Mouse (Mus musculus) embryonic facial prominence, embryonic 12.5 days (tissue): Measurements from ENCODE around the gene Dnaaf3. TPM values are rescaled to one million over a fixed set of nuclear protein-coding genes. Genes with fewer than 3 reads are reported as not detected.

ENCODE experiments used
- ATAC-seq: fragments of 200-750 bp; cut with Nextera tagmentation; 2 replicates; pipeline ENCODE4 v1.8.0; 2017; ENCODE audit not compliant: insufficient number of reproducible peaks, insufficient read depth, low FRiP score, low TSS enrichment
- H3K27ac ChIP-seq: fragments of 300-500 bp; sonication (generic); 2 replicates; pipeline ENCODE4 v1.5.1; 2016; ENCODE audit warnings: mild to moderate bottlenecking
- H3K27me3 ChIP-seq: fragments of 300-500 bp; sonication (generic); 2 replicates; pipeline ENCODE4 v1.6.1; 2016; ENCODE audit warnings: mild to moderate bottlenecking, moderate library complexity
- H3K36me3 ChIP-seq: fragments of 300-500 bp; sonication (generic); 2 replicates; pipeline ENCODE4 v1.6.1; 2016; ENCODE audit warnings: mild to moderate bottlenecking
- H3K4me1 ChIP-seq: fragments of 300-500 bp; sonication (generic); 2 replicates; pipeline ENCODE4 v1.6.1; 2016
- H3K4me2 ChIP-seq: fragments of 300-500 bp; sonication (generic); replicated peaks from 2 replicates; pipeline ENCODE4 v1.6.1; 2016; ENCODE audit warnings: mild to moderate bottlenecking, moderate library complexity
- H3K4me3 ChIP-seq: fragments of 300-500 bp; sonication (generic); 2 replicates; pipeline ENCODE4 v1.5.1; 2016; ENCODE audit warnings: mild to moderate bottlenecking
- H3K9ac ChIP-seq: fragments of 300-500 bp; sonication (generic); 2 replicates; pipeline ENCODE4 v1.6.1; 2016; ENCODE audit warnings: mild to moderate bottlenecking, moderate library complexity
- H3K9me3 ChIP-seq: fragments of 300-500 bp; sonication (generic); 2 replicates; pipeline ENCODE4 v1.6.1; 2016; ENCODE audit warnings: mild to moderate bottlenecking, moderate library complexity
- WGBS: fragments of 180-500 bp; shearing (Covaris S2); methylation state at CpG from one replicate; pipeline ENCODE4 v1.1.7; 2016; 5-methylcytosine and 5-hydroxymethylcytosine counted together
- polyA plus RNA-seq: library from polyadenylated mRNA; unstranded; fragments of >200 nt; fragmentation: Nextera tagmentation; extraction: Ambion mirVana; gene quantifications from 2 replicates; pipeline ENCODE4 v1.2.1, GENCODE M21; 2016

Dnaaf3 gene
- polyA plus RNA-seq, 1 experiment from 2014 or later = 2.9 TPM

DNA sequence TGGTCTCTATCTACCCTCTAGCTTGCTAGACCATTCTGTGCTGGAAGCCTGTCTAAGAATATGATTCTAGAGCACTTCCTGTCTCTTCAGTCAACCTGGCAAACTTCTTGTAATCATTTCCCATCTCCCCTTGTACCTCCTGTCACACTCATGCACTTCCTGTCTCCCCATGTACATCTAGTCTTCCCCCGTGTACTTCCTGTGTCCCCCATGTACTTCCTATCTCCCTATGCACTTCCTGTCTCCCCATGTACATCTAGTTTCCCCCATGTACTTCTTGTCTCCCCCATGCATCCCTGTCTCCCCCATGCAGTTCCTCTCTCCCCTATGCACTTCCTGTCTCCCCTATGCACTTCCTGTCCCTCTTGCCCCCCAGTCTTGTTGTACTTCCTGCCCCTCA, 13.8 kb downstream of the Dnaaf3 start:
- Histone ChIP-seq H3K4me1 (peaks cover 16% of the 10 kb centered on the region; the same call in 1 of the 2 replicates), H3K27me3 (no peaks in the 10 kb centered on the region), H3K9me3 (no peaks in the 10 kb centered on the region), H3K4me3 (no peak overlapping the region), H3K9ac (no peak overlapping the region), H3K36me3 (no peaks in the 10 kb centered on the region), H3K4me2 (no peak overlapping the region), H3K27ac (no peak overlapping the region)
- 73% methylated on average over 1 of the region's 1 CpGs for WGBS
- no peak for ATAC-seq

- Histone ChIP-seq H3K27ac (0 out of 2 replicates have a peak within 1 kb of the TSS, but pooled peaks have one; percentile 26), H3K9ac (no peak within 1 kb of the TSS), H3K4me3 (no peak within 1 kb of the TSS), H3K27me3 (no peaks in the 10 kb centered on the region), H3K4me1 (peaks cover 16% of the 10 kb centered on the region; the same call in 1 of the 2 replicates), H3K9me3 (no peaks in the 10 kb centered on the region), H3K36me3 (no peaks in the 10 kb centered on the region), H3K4me2 (no peak within 1 kb of the TSS)
- 15% methylated on average over 4 of the region's 4 CpGs for WGBS
- no peak for ATAC-seq
Observed at GRCm38 (mm10) chr7:4516332-4517050, 15.8 kb downstream of the Dnaaf3 start, which contains the start of gene Tnnt1. Gene Tnnt1, minus strand, starts transcription at chr7:4516382.

GRCm38 (mm10) chr7:4515853-4516252, 16.4 kb downstream of the Dnaaf3 start:
- no peak overlapping the region for H3K9ac ChIP-seq
- H3K4me2 ChIP-seq = no peak overlapping the region
- no peak overlapping the region for H3K27ac ChIP-seq
- ATAC-seq = no peak
- no peaks in the 10 kb centered on the region for H3K9me3 ChIP-seq
- H3K4me3 ChIP-seq = no peak overlapping the region
- no peaks in the 10 kb centered on the region for H3K36me3 ChIP-seq
- 61% methylated on average over 6 of the region's 6 CpGs for WGBS
- peaks cover 15% of the 10 kb centered on the region; the same call in 1 of the 2 replicates for H3K4me1 ChIP-seq
- H3K27me3 ChIP-seq = no peaks in the 10 kb centered on the region

DNA sequence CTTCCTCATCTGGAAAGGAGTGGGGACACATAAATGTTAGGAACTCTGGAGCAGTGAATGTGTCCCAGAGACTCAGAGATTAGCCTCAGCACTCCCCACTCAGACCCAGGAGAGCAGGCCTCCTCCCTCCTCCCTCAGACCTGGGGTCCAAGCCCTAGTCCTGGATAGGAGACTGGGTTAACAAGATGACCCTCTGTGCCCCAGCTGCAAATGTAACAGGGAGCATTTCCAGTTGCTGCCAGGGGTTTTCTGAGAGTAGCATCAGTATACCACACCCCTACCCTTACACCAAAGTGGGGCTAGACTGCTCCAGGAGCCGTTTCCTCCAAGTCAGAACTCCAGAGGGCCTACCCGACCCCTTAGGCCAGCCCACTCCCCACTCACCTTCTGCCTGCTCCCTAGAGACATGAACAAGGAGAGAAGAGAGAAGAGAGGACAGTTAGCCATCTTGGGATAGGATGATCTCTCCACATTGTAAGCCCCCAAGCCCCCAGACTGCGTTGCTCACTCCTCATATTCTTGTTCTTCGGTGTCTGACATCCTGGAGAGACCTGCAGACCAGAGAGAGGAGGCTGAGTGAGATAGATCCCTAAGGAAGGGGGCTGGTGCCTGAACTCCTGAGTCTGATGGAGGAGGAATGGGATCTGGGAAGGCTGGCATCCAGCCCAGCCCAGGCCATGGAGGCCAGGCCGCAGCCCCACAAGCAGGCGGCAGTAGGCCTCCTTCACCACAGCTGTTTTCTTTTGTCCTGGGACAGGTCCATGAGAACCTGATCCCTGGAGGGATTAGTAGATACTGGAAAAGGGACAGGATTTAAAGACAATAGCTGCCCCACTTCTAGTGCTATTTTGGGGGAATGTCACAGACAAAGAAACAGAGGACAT, 18.2 kb downstream of the Dnaaf3 start:
- Histone ChIP-seq H3K27ac (peak overlapping the region; percentile 70; the same call in 1 of the 2 replicates), H3K36me3 (no peaks in the 10 kb centered on the region), H3K4me1 (peaks cover 9% of the 10 kb centered on the region; the same call in 1 of the 2 replicates), H3K4me3 (no peak overlapping the region), H3K4me2 (peak overlapping the region; percentile 17), H3K9me3 (no peaks in the 10 kb centered on the region), H3K27me3 (no peaks in the 10 kb centered on the region), H3K9ac (0 out of 2 replicates have a peak overlapping the region, but pooled peaks have one; percentile 36)
- ATAC-seq = no peak
- 46% methylated on average over 6 of the region's 6 CpGs for WGBS

GRCm38 (mm10) chr7:4513236-4513635, 19.0 kb downstream of the Dnaaf3 start:
- H3K4me3 ChIP-seq = no peak overlapping the region
- no peak for ATAC-seq
- H3K27ac ChIP-seq = 0 out of 2 replicates have a peak overlapping the region, but pooled peaks have one; percentile 70
- peaks cover 9% of the 10 kb centered on the region; the same call in 1 of the 2 replicates for H3K4me1 ChIP-seq
- 38% methylated on average over 13 of the region's 13 CpGs for WGBS
- H3K4me2 ChIP-seq = peak overlapping the region; percentile 17; the same call in 1 of the 2 replicates
- H3K9me3 ChIP-seq = no peaks in the 10 kb centered on the region
- H3K36me3 ChIP-seq = no peaks in the 10 kb centered on the region
- no peaks in the 10 kb centered on the region for H3K27me3 ChIP-seq
- no peak overlapping the region for H3K9ac ChIP-seq

DNA sequence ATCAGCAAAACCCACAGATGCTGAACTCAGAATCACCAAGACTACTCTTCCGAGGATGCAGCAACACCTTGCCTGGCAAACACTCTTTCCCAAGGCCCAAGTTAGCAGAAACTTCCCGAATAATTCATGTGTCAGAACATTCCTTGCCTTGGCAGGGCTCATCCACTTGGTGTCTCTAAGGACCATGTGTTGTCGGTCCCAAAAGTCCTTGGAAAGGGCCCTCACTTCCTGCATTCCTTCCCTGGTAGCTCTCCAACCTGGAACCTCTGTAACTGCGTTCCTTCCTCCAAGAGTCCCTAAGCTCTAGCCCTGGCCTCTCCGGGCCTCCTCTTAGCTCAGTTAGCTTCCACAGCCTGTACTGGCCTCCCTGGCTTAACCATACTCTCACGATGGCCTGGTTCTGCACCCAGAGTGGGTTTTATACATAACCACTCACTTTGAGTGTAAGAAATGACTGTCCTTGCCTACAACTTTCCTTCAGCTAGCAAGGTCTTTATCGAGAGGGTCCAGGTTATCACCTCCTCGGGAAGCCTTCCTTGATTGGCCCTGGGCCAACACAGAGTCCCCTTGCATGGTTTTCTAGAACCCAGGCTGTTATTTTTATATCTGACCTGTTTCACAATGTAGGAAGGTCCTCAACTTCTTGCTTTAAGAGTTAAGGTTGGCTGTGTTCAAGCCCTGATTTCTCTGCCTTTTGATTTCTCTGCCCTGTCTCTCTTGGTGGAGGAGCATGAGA, 20.6 kb downstream of the Dnaaf3 start:
- Histone ChIP-seq H3K4me3 (no peak overlapping the region), H3K4me2 (no peak overlapping the region), H3K27me3 (no peaks in the 10 kb centered on the region), H3K27ac (no peak overlapping the region), H3K9me3 (no peaks in the 10 kb centered on the region), H3K36me3 (no peaks in the 10 kb centered on the region), H3K9ac (no peak overlapping the region), H3K4me1 (peaks cover 9% of the 10 kb centered on the region; the same call in 1 of the 2 replicates)
- no peak for ATAC-seq
- WGBS = 72% methylated on average over 8 of the region's 8 CpGs

GRCm38 (mm10) chr7:4509863-4510608, 22.2 kb downstream of the Dnaaf3 start:
- H3K27ac ChIP-seq = no peak overlapping the region
- peak; percentile 31 for ATAC-seq
- H3K9ac ChIP-seq = no peak overlapping the region
- H3K4me2 ChIP-seq = peak overlapping the region; percentile 28
- H3K4me3 ChIP-seq = no peak overlapping the region
- no peaks in the 10 kb centered on the region for H3K27me3 ChIP-seq
- no peaks in the 10 kb centered on the region for H3K36me3 ChIP-seq
- 13% methylated on average over 24 of the region's 24 CpGs for WGBS
- H3K9me3 ChIP-seq = no peaks in the 10 kb centered on the region
- H3K4me1 ChIP-seq = no peaks in the 10 kb centered on the region

DNA sequence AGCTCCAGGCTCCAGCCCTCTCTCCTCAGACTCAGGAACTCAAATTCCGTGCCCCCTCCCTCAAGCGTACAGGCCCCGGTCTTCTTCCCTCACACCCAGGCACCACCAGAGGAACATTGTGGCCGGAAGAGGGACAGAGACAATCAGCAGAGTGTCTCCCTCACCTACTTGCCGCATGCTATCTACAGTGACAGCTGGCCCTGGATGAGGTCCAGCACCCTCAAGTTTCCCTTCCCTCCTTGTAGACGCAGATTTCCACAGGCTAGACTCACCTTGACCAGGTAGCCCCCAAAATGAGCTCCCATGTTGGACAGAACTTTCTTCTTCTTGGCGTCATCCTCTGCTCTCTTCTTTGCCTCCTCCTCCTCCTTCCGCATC, 23.5 kb downstream of the Dnaaf3 start:
- H3K36me3 ChIP-seq = no peaks in the 10 kb centered on the region
- H3K9me3 ChIP-seq = no peaks in the 10 kb centered on the region
- H3K4me2 ChIP-seq = no peak overlapping the region
- H3K27me3 ChIP-seq = no peaks in the 10 kb centered on the region
- H3K9ac ChIP-seq = no peak overlapping the region
- 90% methylated on average over 8 of the region's 8 CpGs for WGBS
- no peak for ATAC-seq
- H3K4me3 ChIP-seq = no peak overlapping the region
- no peaks in the 10 kb centered on the region for H3K4me1 ChIP-seq
- H3K27ac ChIP-seq = no peak overlapping the region

GRCm38 (mm10) chr7:4508062-4508738, 24.1 kb downstream of the Dnaaf3 start:
- 61% methylated on average over 32 of the region's 32 CpGs for WGBS
- H3K4me3 ChIP-seq = no peak overlapping the region
- ATAC-seq = no peak
- H3K36me3 ChIP-seq = no peaks in the 10 kb centered on the region
- H3K27me3 ChIP-seq = no peaks in the 10 kb centered on the region
- H3K27ac ChIP-seq = no peak overlapping the region
- no peak overlapping the region for H3K4me2 ChIP-seq
- no peaks in the 10 kb centered on the region for H3K9me3 ChIP-seq
- no peak overlapping the region for H3K9ac ChIP-seq
- H3K4me1 ChIP-seq = no peaks in the 10 kb centered on the region

DNA sequence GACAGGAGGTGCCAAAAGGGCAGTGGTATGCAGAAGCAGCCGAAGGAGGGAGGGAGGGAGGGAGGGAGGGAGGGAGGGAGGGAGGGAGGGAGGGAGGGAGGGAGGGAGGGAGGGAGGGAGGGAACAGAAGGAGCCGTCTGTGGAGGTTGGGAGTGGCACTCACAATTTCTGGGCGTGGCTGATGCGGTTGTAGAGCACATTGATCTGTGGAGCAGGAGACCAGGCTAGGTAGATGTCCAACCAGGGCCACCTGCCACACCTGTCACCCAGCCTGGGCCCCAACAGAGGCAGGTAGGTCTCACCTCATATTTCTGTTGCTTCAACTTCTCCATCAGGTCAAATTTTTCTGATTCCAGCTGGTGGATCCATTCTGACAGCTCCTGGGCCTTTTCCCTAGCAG, 25.0 kb downstream of the Dnaaf3 start:
- WGBS = 53% methylated on average over 3 of the region's 4 CpGs
- Histone ChIP-seq H3K4me1 (no peaks in the 10 kb centered on the region), H3K27me3 (no peaks in the 10 kb centered on the region), H3K27ac (no peak overlapping the region), H3K36me3 (no peaks in the 10 kb centered on the region), H3K9me3 (no peaks in the 10 kb centered on the region), H3K4me2 (no peak overlapping the region), H3K9ac (no peak overlapping the region), H3K4me3 (no peak overlapping the region)
- no peak for ATAC-seq
